Mouse (Mus musculus) stomach, embryonic 15.5 days (tissue): ENCODE results near the gene Stag2. TPM values are rescaled to one million over a fixed set of nuclear protein-coding genes. Genes with fewer than 3 reads are reported as not detected.
A peak's percentile ranks its signal among the peaks of the same experiment; 100 is the strongest.

Experiments used
- ATAC-seq: fragments of 200-750 bp; cut with Nextera tagmentation; 2 replicates; pipeline ENCODE4 v1.8.0; 2017; ENCODE audit warnings: low read depth, moderate number of reproducible peaks, moderate TSS enrichment; ENCODE audit not compliant: insufficient read depth, low FRiP score
- H3K27ac ChIP-seq: fragments of 300-500 bp; sonication (generic); 2 replicates; pipeline ENCODE4 v1.5.1; 2015; ENCODE audit warnings: mild to moderate bottlenecking, inconsistent platforms
- H3K27me3 ChIP-seq: fragments of 300-500 bp; sonication (generic); replicated peaks from 2 replicates; pipeline ENCODE4 v1.6.1; 2015; ENCODE audit warnings: inconsistent platforms
- H3K36me3 ChIP-seq: fragments of 300-500 bp; sonication (generic); 2 replicates; pipeline ENCODE4 v1.6.1; 2015; ENCODE audit warnings: inconsistent platforms
- H3K4me1 ChIP-seq: fragments of 300-500 bp; sonication (generic); 2 replicates; pipeline ENCODE4 v1.6.1; 2015; ENCODE audit warnings: inconsistent platforms
- H3K4me2 ChIP-seq: fragments of 300-500 bp; sonication (generic); 2 replicates; pipeline ENCODE4 v1.6.1; 2015; ENCODE audit warnings: mild to moderate bottlenecking, inconsistent platforms
- H3K4me3 ChIP-seq: fragments of 300-500 bp; sonication (generic); replicated peaks from 2 replicates; pipeline ENCODE4 v1.5.1; 2015; ENCODE audit warnings: inconsistent platforms
- H3K9ac ChIP-seq: fragments of 300-500 bp; sonication (generic); 2 replicates; pipeline ENCODE4 v1.6.1; 2015; ENCODE audit warnings: inconsistent platforms
- H3K9me3 ChIP-seq: fragments of 300-500 bp; sonication (generic); 2 replicates; pipeline ENCODE4 v1.6.1; 2016; ENCODE audit warnings: inconsistent platforms
- WGBS: fragments of 180-500 bp; shearing (Covaris S2); methylation state at CpG from one replicate; pipeline ENCODE4 v1.1.7; 2015; 5-methylcytosine and 5-hydroxymethylcytosine counted together
- polyA plus RNA-seq: library from polyadenylated mRNA; unstranded; fragments of >200 nt; fragmentation: Nextera tagmentation; extraction: Ambion mirVana; gene quantifications from 2 replicates; pipeline ENCODE4 v1.2.1, GENCODE M21; 2015

The Stag2 gene
- 33.5 and 36.3 TPM in 2 replicates for polyA plus RNA-seq

GRCm38 (mm10) chrX:42148788-42149556, at the start of gene Stag2:
TSS of gene Stag2 (plus strand) at chrX:42149317.
- ATAC-seq, result peak; percentile 83
- no peaks in the 10 kb centered on the region for H3K4me1 ChIP-seq
- whole genome bisulfite sequencing, result 8% methylated on average over 59 of the region's 76 CpGs

GRCm38 (mm10) chrX:42107137-42107536, 42.0 kb upstream of the Stag2 start:
- no peak overlapping the region for H3K4me3 ChIP-seq
- no peak overlapping the region for H3K4me2 ChIP-seq
- no peaks in the 10 kb centered on the region for H3K9me3 ChIP-seq
- H3K36me3 ChIP-seq, result peaks cover 8% of the 10 kb centered on the region; the same call in 1 of the 2 replicates
- no peaks in the 10 kb centered on the region for H3K27me3 ChIP-seq
- 88% methylated on average over 6 of the region's 6 CpGs for WGBS
- H3K27ac ChIP-seq, result no peak overlapping the region
- no peaks in the 10 kb centered on the region for H3K4me1 ChIP-seq
- no peak for ATAC-seq
- no peak overlapping the region for H3K9ac ChIP-seq

More at GRCm38 (mm10) chrX:42148788-42149556, at the start of gene Stag2:
- Histone ChIP-seq H3K27ac (peak within 1 kb of the TSS; percentile 99), H3K4me2 (peak within 1 kb of the TSS; percentile 45), H3K4me3 (peak within 1 kb of the TSS; percentile 60), H3K9ac (peak within 1 kb of the TSS; percentile 65), H3K9me3 (no peaks in the 10 kb centered on the region), H3K36me3 (no peaks in the 10 kb centered on the region), H3K27me3 (no peaks in the 10 kb centered on the region)

GRCm38 (mm10) chrX:42110585-42110984, 38.5 kb upstream of the Stag2 start:
- Histone ChIP-seq H3K9me3 (no peaks in the 10 kb centered on the region), H3K4me2 (no peak overlapping the region), H3K4me3 (no peak overlapping the region), H3K27ac (0 out of 2 replicates have a peak overlapping the region, but pooled peaks have one; percentile 7), H3K27me3 (no peaks in the 10 kb centered on the region), H3K4me1 (no peaks in the 10 kb centered on the region), H3K36me3 (peaks cover 8% of the 10 kb centered on the region; the same call in 1 of the 2 replicates), H3K9ac (no peak overlapping the region)
- ATAC-seq, result no peak
- 62% methylated on average over 1 of the region's 1 CpGs for WGBS

- no peak overlapping the region for H3K9ac ChIP-seq
- no peak overlapping the region for H3K4me2 ChIP-seq
- no peak overlapping the region for H3K4me3 ChIP-seq
- H3K36me3 ChIP-seq, result no peaks in the 10 kb centered on the region
- H3K4me1 ChIP-seq, result no peaks in the 10 kb centered on the region
- 80% methylated on average over 6 of the region's 6 CpGs for WGBS
- ATAC-seq, result no peak
- no peaks in the 10 kb centered on the region for H3K27me3 ChIP-seq
- no peak overlapping the region for H3K27ac ChIP-seq
- no peaks in the 10 kb centered on the region for H3K9me3 ChIP-seq
Measured at GRCm38 (mm10) chrX:42119442-42120048, 29.6 kb upstream of the Stag2 start.

GRCm38 (mm10) chrX:42124963-42125697, 24.0 kb upstream of the Stag2 start:
- no peak overlapping the region for H3K27ac ChIP-seq
- no peaks in the 10 kb centered on the region for H3K4me1 ChIP-seq
- H3K9me3 ChIP-seq, result no peaks in the 10 kb centered on the region
- H3K9ac ChIP-seq, result no peak overlapping the region
- WGBS, result 79% methylated on average over 5 of the region's 5 CpGs
- H3K27me3 ChIP-seq, result no peaks in the 10 kb centered on the region
- no peak for ATAC-seq
- H3K36me3 ChIP-seq, result no peaks in the 10 kb centered on the region
- H3K4me3 ChIP-seq, result no peak overlapping the region
- H3K4me2 ChIP-seq, result no peak overlapping the region

- peak; percentile 39; the same call in 1 of the 2 replicates for ATAC-seq
- Histone ChIP-seq H3K27me3 (no peaks in the 10 kb centered on the region), H3K4me2 (no peak overlapping the region), H3K4me1 (no peaks in the 10 kb centered on the region), H3K4me3 (no peak overlapping the region), H3K36me3 (no peaks in the 10 kb centered on the region), H3K9ac (no peak overlapping the region), H3K9me3 (no peaks in the 10 kb centered on the region), H3K27ac (no peak overlapping the region; the same call in 1 of the 2 replicates)
- 32% methylated on average over 9 of the region's 9 CpGs for WGBS
Measured at GRCm38 (mm10) chrX:42139882-42140281, 9.2 kb upstream of the Stag2 start.

- ATAC-seq, result no peak
- Histone ChIP-seq H3K4me1 (no peaks in the 10 kb centered on the region), H3K9ac (no peak overlapping the region), H3K36me3 (no peaks in the 10 kb centered on the region), H3K27ac (no peak overlapping the region), H3K9me3 (no peaks in the 10 kb centered on the region), H3K4me2 (no peak overlapping the region), H3K4me3 (no peak overlapping the region), H3K27me3 (no peaks in the 10 kb centered on the region)
- WGBS, result 69% methylated on average over 3 of the region's 3 CpGs
Measured at GRCm38 (mm10) chrX:42142620-42143019, 6.5 kb upstream of the Stag2 start.

GRCm38 (mm10) chrX:42143991-42144390, 5.1 kb upstream of the Stag2 start:
- 79% methylated on average over 4 of the region's 4 CpGs for WGBS
- no peak overlapping the region for H3K4me2 ChIP-seq
- H3K4me3 ChIP-seq, result no peak overlapping the region
- H3K36me3 ChIP-seq, result no peaks in the 10 kb centered on the region
- no peaks in the 10 kb centered on the region for H3K27me3 ChIP-seq
- H3K27ac ChIP-seq, result no peak overlapping the region
- no peaks in the 10 kb centered on the region for H3K9me3 ChIP-seq
- no peak overlapping the region for H3K9ac ChIP-seq
- no peaks in the 10 kb centered on the region for H3K4me1 ChIP-seq
- ATAC-seq, result no peak

- Histone ChIP-seq H3K27ac (peak overlapping the region; percentile 92), H3K4me1 (no peaks in the 10 kb centered on the region), H3K36me3 (no peaks in the 10 kb centered on the region), H3K27me3 (no peaks in the 10 kb centered on the region), H3K9me3 (no peaks in the 10 kb centered on the region), H3K4me2 (peak overlapping the region; percentile 45), H3K4me3 (no peak overlapping the region), H3K9ac (no peak overlapping the region)
- 39% methylated on average over 5 of the region's 5 CpGs for WGBS
- ATAC-seq, result no peak
Measured at GRCm38 (mm10) chrX:42148016-42148451, 1.1 kb upstream of the Stag2 start.

GRCm38 (mm10) chrX:42149557-42150345, 634 bp downstream of the Stag2 start:
- Histone ChIP-seq H3K4me2 (peak overlapping the region; percentile 44), H3K4me3 (peak overlapping the region; percentile 60)
- WGBS, result 28% methylated on average over 57 of the region's 71 CpGs

GRCm38 (mm10) chrX:42150346-42151023, 1.4 kb downstream of the Stag2 start:
- Histone ChIP-seq H3K4me1 (no peaks in the 10 kb centered on the region), H3K4me3 (peak overlapping the region; percentile 60), H3K9me3 (no peaks in the 10 kb centered on the region), H3K4me2 (peak overlapping the region; percentile 44), H3K36me3 (no peaks in the 10 kb centered on the region), H3K27me3 (no peaks in the 10 kb centered on the region), H3K27ac (peak overlapping the region; percentile 99), H3K9ac (peak overlapping the region; percentile 65)
- ATAC-seq, result peak; percentile 69
- 24% methylated on average over 19 of the region's 40 CpGs for WGBS

More at GRCm38 (mm10) chrX:42149557-42150345, 634 bp downstream of the Stag2 start:
- peak; percentile 19; the same call in 1 of the 2 replicates for ATAC-seq
- Histone ChIP-seq H3K9me3 (no peaks in the 10 kb centered on the region), H3K36me3 (no peaks in the 10 kb centered on the region), H3K27ac (peak overlapping the region; percentile 99), H3K9ac (peak overlapping the region; percentile 65), H3K27me3 (no peaks in the 10 kb centered on the region), H3K4me1 (no peaks in the 10 kb centered on the region)
